Comparison of ENCODE assay signal across 15 mouse cellular contexts in genomic region chr13:12211058-12211457, GRCm38 (mm10). TPM values are rescaled to one million over a fixed set of nuclear protein-coding genes. Genes with fewer than 3 reads are reported as not detected.
DNase-seq lines count a peak whose midpoint lies in the region; ATAC-seq lines count a peak whose summit lies in the region.
"Had no signal": no experiment of that assay in that cellular context is flagged by ENCODE, and none has a peak within 500 bp of the region (broad histone marks: within the 10 kb centered on the region; RNA-seq: fewer than 3 reads in every experiment).

No protein-coding gene starts in this region.

- H3K9ac ChIP-seq in heart, embryonic 14.5 days (ENCODE audit: low read length): no peak overlapping the region
- H3K9ac ChIP-seq: hindbrain, embryonic 14.5 days; liver, embryonic 14.5 days; lung, embryonic 14.5 days had no signal

- H3K9me3 ChIP-seq in heart, embryonic 14.5 days (ENCODE audit: control insufficient read depth, low read length): no peaks in the 10 kb centered on the region
- H3K9me3 ChIP-seq: megakaryocyte, embryonic 14.5 days had no signal

- peak; percentile 34 for DNase-seq in gastrocnemius, adult 18-20 months (ENCODE audit: low spot score)
- DNase-seq in gastrocnemius, postnatal 4 days (ENCODE audit: low spot score in 2 of 2): no peak
- peak; percentile 21 for DNase-seq in heart, adult 8-10 months (ENCODE audit: low spot score)
- DNase-seq in heart, postnatal 36 days: peak; percentile 22 to 24
- no peak for DNase-seq in right cerebral cortex, postnatal 36 days (ENCODE audit: low spot score in 2 of 2)
- DNase-seq in right cerebral cortex, postnatal 14 days: no peak
- no peak for DNase-seq in adipocyte (ENCODE audit: low spot score)
- DNase-seq: cerebellum, adult 2 months had no signal

- H3K27ac ChIP-seq in heart, embryonic 14.5 days (replicated peaks in 1 of 2; ENCODE audit: control insufficient read depth in 1 of 2, insufficient read depth in 1 of 2, low read depth in 2 of 2, low read length in 2 of 2): peak overlapping the region; percentile 24 to 54
- H3K27ac ChIP-seq: hindbrain, embryonic 14.5 days; kidney, postnatal 0 days; left cerebral cortex, adult 2 months; liver, embryonic 14.5 days had no signal

- 18% methylated on average over 2 of the region's 2 CpGs for WGBS in heart, embryonic 14.5 days

- H3K36me3 ChIP-seq in heart, embryonic 14.5 days (ENCODE audit: control insufficient read depth, insufficient read depth, low read length): peaks cover 65% of the 10 kb centered on the region

- ATAC-seq in heart, embryonic 14.5 days (ENCODE audit: insufficient number of reproducible peaks, insufficient read depth, low FRiP score, low read depth): peak; percentile 57; the same call in 1 of the 2 replicates

- H3K27me3 ChIP-seq in heart, embryonic 14.5 days (ENCODE audit: control insufficient read depth, insufficient read depth, low read length): no peaks in the 10 kb centered on the region
- H3K27me3 ChIP-seq: megakaryocyte, embryonic 14.5 days had no signal

- intact Hi-C loops in heart, postnatal 36 days (cut with DNase I): loop anchor here (2.0 kb wide), 2 partner anchors 62 to 176 kb away; no protein-coding TSS in a partner anchor

- no peak overlapping the region for H3K4me3 ChIP-seq in heart, embryonic 14.5 days (ENCODE audit: control insufficient read depth in 1 of 2, insufficient read depth in 1 of 2, low read depth in 1 of 2, low read length in 2 of 2)
- H3K4me3 ChIP-seq: left cerebral cortex, adult 2 months; megakaryocyte, embryonic 14.5 days had no signal

- H3K4me1 ChIP-seq in heart, embryonic 14.5 days (ENCODE audit: control insufficient read depth in 2 of 2, insufficient read depth in 2 of 2, low read length in 2 of 2): peaks cover 7 to 19% of the 10 kb centered on the region in 2 experiments; a peak in 3 of 4 replicates

- H3K4me2 ChIP-seq in heart, embryonic 14.5 days (ENCODE audit: low read length): no peak overlapping the region
- H3K4me2 ChIP-seq: hindbrain, embryonic 14.5 days; lung, embryonic 14.5 days had no signal

RNA-seq across cellular contexts. Expression of gene Mtr, which starts 46.9 kb away (rescaled TPM):
- 10 to 100 TPM; 13.1 to 15.7 TPM for total RNA-seq in gastrocnemius, adult 18-20 months (2021)
- total RNA-seq in gastrocnemius, postnatal 4 days (2021): 10 to 100 TPM; 30.9 to 38.1 TPM
- 100 to 1,000 TPM in 2 of 4 experiments, 10 to 100 TPM in 2; 78.6 to 124 (median 104) TPM for total RNA-seq in heart, adult 8-10 months (2022)
- 14.8 and 17.5 TPM in 2 replicates for polyA plus RNA-seq in heart, embryonic 14.5 days (2014; fragmentation: Nextera tagmentation; extraction: Ambion mirVana)
- 100 to 1,000 TPM in 1 of 2 experiments, 10 to 100 TPM in 1; 59.9 to 102 TPM for total RNA-seq in heart, postnatal 36 days (2021)

Comparison
In these comparisons a context has a peak if more than half of its experiments do, and no peak if none do; other contexts are left out.
1. DNase-seq: peak in gastrocnemius, adult 18-20 months (single experiment), heart, adult 8-10 months (single experiment) and heart, postnatal 36 days (2 of 2); none in gastrocnemius, postnatal 4 days (0 of 2), right cerebral cortex, postnatal 36 days (0 of 2), right cerebral cortex, postnatal 14 days (single experiment) and adipocyte (single experiment).